Comparison of ENCODE assay signal across 9 mouse cellular contexts in the genomic region with DNA sequence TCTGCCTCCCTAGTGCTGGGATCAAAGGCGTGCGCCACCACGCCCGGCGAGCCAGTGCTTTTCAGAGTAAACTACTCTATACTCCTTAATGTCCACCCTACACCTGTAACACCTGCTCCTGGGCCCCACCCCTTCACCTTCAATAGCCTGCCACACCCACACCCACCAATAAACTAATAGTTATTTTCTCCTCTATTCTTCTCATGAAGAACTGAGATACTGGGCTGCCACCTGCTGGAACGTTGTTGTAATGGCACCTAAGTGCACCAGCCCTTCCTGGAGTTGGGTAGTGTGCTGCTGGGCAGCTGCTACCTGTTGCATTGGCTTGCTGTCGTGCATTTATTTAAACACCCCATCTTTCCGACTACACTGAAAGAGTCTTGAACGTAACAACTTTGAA.
A peak's percentile ranks its signal among the peaks of the same experiment; 100 is the strongest.
DNase-seq lines count a peak whose midpoint lies in the region; TF ChIP-seq lines count a peak whose summit lies in the region.
"Had no signal": no experiment of that assay in that cellular context is flagged by ENCODE, and none has a peak within 500 bp of the region (broad histone marks: within the 10 kb centered on the region; RNA-seq: fewer than 3 reads in every experiment).

No protein-coding gene starts in this region.

- no peaks in the 10 kb centered on the region for H3K4me1 ChIP-seq in bone marrow, adult 2 months (ENCODE audit: control insufficient read depth, insufficient read depth, low read length)
- 0 out of 2 replicates have a peak, but pooled peaks cover 3% of the 10 kb centered on the region for H3K4me1 ChIP-seq in embryonic fibroblast, embryonic 13.5 days (ENCODE audit: control insufficient read depth, insufficient read depth, low read length)

- DNase-seq in 3T3-L1 (ENCODE audit: low read depth, low spot score), result peak; percentile 75
- DNase-seq in B cell, adult 2 months, result peak; percentile 70 to 75
- peak; percentile 73 for DNase-seq in kidney, adult 9 months
- peak; percentile 81 for DNase-seq in lung, postnatal 10 days
- DNase-seq in spleen, adult 12 weeks (ENCODE audit: low spot score), result peak; percentile 35
- no peak for DNase-seq in Muller cell, postnatal 12 days (ENCODE audit: inconsistent ontology term)

- TF ChIP-seq CTCF in bone marrow, adult 2 months (IDR thresholded peaks at IDR 0.05; ENCODE audit: control insufficient read depth, insufficient read depth, low read length), result peak; percentile 66
- TF ChIP-seq CTCF in embryonic fibroblast, embryonic 13.5 days (IDR thresholded peaks at IDR 0.05; ENCODE audit: borderline replicate concordance, insufficient read depth, low read length), result peak; percentile 62; the same call in 1 of the 2 replicates

- H3K4me3 ChIP-seq in bone marrow, adult 2 months (replicated peaks; ENCODE audit: control insufficient read depth, low read depth, low read length), result no peak overlapping the region
- H3K4me3 ChIP-seq in embryonic fibroblast, embryonic 13.5 days (ENCODE audit: insufficient read depth, low read length), result no peak overlapping the region
- H3K4me3 ChIP-seq: neural tube, embryonic 13.5 days had no signal

- TF ChIP-seq POLR2A in bone marrow, adult 2 months (IDR thresholded peaks at IDR 0.05; ENCODE audit: borderline replicate concordance, control insufficient read depth, low read depth, low read length), result no peak
- TF ChIP-seq POLR2A in embryonic fibroblast, embryonic 13.5 days (IDR thresholded peaks at IDR 0.05; ENCODE audit: low read depth, low read length), result no peak

- WGBS in bone marrow, adult 2 months, result 70% methylated on average over 9 of the region's 9 CpGs

- no peak overlapping the region for H3K27ac ChIP-seq in bone marrow, adult 2 months (ENCODE audit: control insufficient read depth, insufficient read depth, low read depth, low read length, poor library complexity)
- no peak overlapping the region for H3K27ac ChIP-seq in embryonic fibroblast, embryonic 13.5 days (ENCODE audit: insufficient read depth, low read length)
- H3K27ac ChIP-seq: neural tube, embryonic 13.5 days had no signal
